Mouse (Mus musculus) myocyte (in vitro differentiated cells): ENCODE data around the gene Sulf2. TPM values are rescaled to one million over a fixed set of nuclear protein-coding genes. Genes with fewer than 3 reads are reported as not detected.
"Not testable (repeated sequence)": the region's sequence is repeated elsewhere in the genome, so short reads cannot be mapped to it uniquely, and the experiment has no call there.

ENCODE experiments used
- H3K27me3 ChIP-seq: one replicate; pipeline ENCODE4 v1.6.1; 2011; ENCODE audit not compliant: control insufficient read depth, insufficient read depth, insufficient read length
- H3K36me3 ChIP-seq: one replicate; pipeline ENCODE4 v1.6.1; 2011; ENCODE audit not compliant: control insufficient read depth, insufficient read depth
- H3K4me2 ChIP-seq: one replicate; pipeline ENCODE4 v1.6.1; 2011; ENCODE audit warnings: low read depth, control low read depth
- H3K4me3 ChIP-seq: one replicate; pipeline ENCODE4 v1.5.1; 2011; ENCODE audit warnings: mild to moderate bottlenecking, control low read depth, moderate library complexity
- H3K79me2 ChIP-seq: one replicate; pipeline ENCODE4 v1.6.1; 2011; ENCODE audit not compliant: control insufficient read depth, insufficient read depth
- H3ac ChIP-seq: one replicate; pipeline ENCODE4 v1.6.1; 2011; ENCODE audit not compliant: control insufficient read depth, insufficient read length
- CEBPB ChIP-seq: IDR thresholded peaks from 2 replicates; pipeline ENCODE4 v1.6.1; 2011; ENCODE audit warnings: mild to moderate bottlenecking, moderate library complexity; ENCODE audit not compliant: poor library complexity, insufficient read depth, severe bottlenecking
- E2F4 ChIP-seq: IDR thresholded peaks from one replicate; pipeline ENCODE4 v1.6.1; 2011; ENCODE audit warnings: mild to moderate bottlenecking, control low read depth, moderate library complexity; ENCODE audit not compliant: insufficient read depth
- MAX ChIP-seq: IDR thresholded peaks from one replicate; pipeline ENCODE4 v1.6.1; 2011; ENCODE audit warnings: low read depth, mild to moderate bottlenecking, control low read depth
- MYOD1 ChIP-seq, 3 experiments: IDR thresholded peaks; one replicate each; pipeline ENCODE4 v1.6.1; 2011; ENCODE audit warnings: control low read depth in 2 of 3, low read depth in 2 of 3, mild to moderate bottlenecking in 2 of 3, moderate library complexity in 1 of 3; ENCODE audit not compliant: insufficient read length in 2 of 3, control insufficient read depth in 1 of 3
- MYOG ChIP-seq, 3 experiments: IDR thresholded peaks; one replicate each; pipeline ENCODE4 v1.6.1; 2011; ENCODE audit warnings: control low read depth in 2 of 3, low read depth in 2 of 3, mild to moderate bottlenecking in 2 of 3; ENCODE audit not compliant: insufficient read length in 2 of 3, control insufficient read depth in 1 of 3, insufficient read depth in 1 of 3
- POLR2A ChIP-seq: IDR thresholded peaks from one replicate; pipeline ENCODE4 v1.6.1; 2011; ENCODE audit warnings: low read depth, mild to moderate bottlenecking, control low read depth, moderate library complexity; ENCODE audit not compliant: insufficient read length
- POLR2AphosphoS2 ChIP-seq: IDR thresholded peaks from one replicate; pipeline ENCODE4 v1.6.1; 2011; ENCODE audit warnings: low read depth, control low read depth; ENCODE audit not compliant: insufficient read length
- REST ChIP-seq: IDR thresholded peaks from one replicate; pipeline ENCODE4 v1.6.1; 2011; ENCODE audit warnings: mild to moderate bottlenecking, control low read depth, moderate library complexity; ENCODE audit not compliant: insufficient read depth, insufficient read length
- SRF ChIP-seq: IDR thresholded peaks from one replicate; pipeline ENCODE4 v1.6.1; 2011; ENCODE audit warnings: low read depth; ENCODE audit not compliant: control insufficient read depth, insufficient read length
- TCF12 ChIP-seq: IDR thresholded peaks from one replicate; pipeline ENCODE4 v1.6.1; 2011; ENCODE audit warnings: mild to moderate bottlenecking, control low read depth; ENCODE audit not compliant: poor library complexity, insufficient read depth, severe bottlenecking
- TCF3 ChIP-seq: IDR thresholded peaks from one replicate; pipeline ENCODE4 v1.6.1; 2011; ENCODE audit warnings: low read depth, control low read depth; ENCODE audit not compliant: insufficient read length
- USF1 ChIP-seq: IDR thresholded peaks from one replicate; pipeline ENCODE4 v1.6.1; 2011; ENCODE audit warnings: low read depth, mild to moderate bottlenecking, control low read depth, moderate library complexity
- polyA plus RNA-seq: library from polyadenylated mRNA; unstranded; fragments of >200 nt; fragmentation: generic; extraction: Trizol; gene quantifications from one replicate; pipeline ENCODE4 v1.2.1, GENCODE M21; 2012; ENCODE audit warnings: missing spikeins

Sulf2 gene
- polyA plus RNA-seq, 1 experiment, result 36.7 TPM

- no peak overlapping the region for H3ac ChIP-seq
- TF ChIP-seq POLR2AphosphoS2, result no peak
- no peaks in the 10 kb centered on the region for H3K79me2 ChIP-seq
- H3K4me2 ChIP-seq, result no peak overlapping the region
- H3K4me3 ChIP-seq, result no peak overlapping the region
- H3K36me3 ChIP-seq, result no peaks in the 10 kb centered on the region
- H3K27me3 ChIP-seq, result no peaks in the 10 kb centered on the region
Measured at GRCm38 (mm10) chr2:166091599-166091998, 63.9 kb downstream of the Sulf2 start.

DNA sequence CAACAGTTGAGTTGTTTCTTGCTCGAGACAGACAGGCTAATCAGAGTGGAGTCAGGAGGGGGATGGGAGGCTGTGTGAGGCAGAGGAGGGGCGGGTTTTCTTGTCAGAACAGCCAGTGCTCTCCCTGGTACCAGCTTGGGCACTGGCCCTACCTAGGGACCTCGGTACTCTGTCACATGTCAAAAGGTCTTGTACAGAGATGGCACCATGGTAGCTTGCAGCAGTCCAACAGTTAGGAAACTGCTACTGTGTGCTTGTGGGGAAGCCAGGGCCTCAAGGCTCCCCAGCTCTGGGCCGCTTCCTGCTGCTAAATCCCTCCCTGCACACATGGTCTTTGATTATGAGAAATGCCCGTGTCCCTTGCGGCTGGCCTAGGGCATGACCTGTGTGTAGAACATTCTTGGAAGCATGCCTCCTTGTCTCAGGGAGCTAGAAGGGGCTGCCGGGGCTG lies 65.3 kb downstream of the Sulf2 start:
- Histone ChIP-seq H3ac (no peak overlapping the region), H3K4me3 (no peak overlapping the region), H3K36me3 (no peaks in the 10 kb centered on the region), H3K27me3 (no peaks in the 10 kb centered on the region), H3K4me2 (no peak overlapping the region), H3K79me2 (no peaks in the 10 kb centered on the region)
- TF ChIP-seq E2F4 (no peak), USF1 (no peak), MYOD1 (IDR thresholded peaks at IDR 0.05; ENCODE audit: control insufficient read depth in 1 of 3, insufficient read length in 2 of 3, low read depth in 2 of 3) (no peak), TCF12 (no peak), REST (no peak), SRF (no peak), TCF3 (no peak), CEBPB (no peak), MYOG (IDR thresholded peaks at IDR 0.05; ENCODE audit: control insufficient read depth in 1 of 3, insufficient read depth in 1 of 3, insufficient read length in 2 of 3, low read depth in 2 of 3) (no peak), MAX (no peak), POLR2AphosphoS2 (no peak), POLR2A (no peak)

- Histone ChIP-seq H3K36me3 (no peaks in the 10 kb centered on the region), H3K27me3 (no peaks in the 10 kb centered on the region), H3K79me2 (no peaks in the 10 kb centered on the region), H3K4me2 (no peak overlapping the region), H3K4me3 (no peak overlapping the region), H3ac (no peak overlapping the region)
- no peak for TF ChIP-seq MYOG (IDR thresholded peaks at IDR 0.05; ENCODE audit: control insufficient read depth in 1 of 3, insufficient read depth in 1 of 3, insufficient read length in 2 of 3, low read depth in 2 of 3)
- TF ChIP-seq CEBPB, result no peak
- TF ChIP-seq POLR2AphosphoS2, result no peak
- TF ChIP-seq TCF12, result no peak
Measured at GRCm38 (mm10) chr2:166088991-166089390, 66.5 kb downstream of the Sulf2 start.

- Histone ChIP-seq H3K36me3 (no peaks in the 10 kb centered on the region), H3K27me3 (no peaks in the 10 kb centered on the region), H3ac (no peak overlapping the region), H3K79me2 (no peaks in the 10 kb centered on the region), H3K4me3 (no peak overlapping the region), H3K4me2 (no peak overlapping the region)
- TF ChIP-seq POLR2AphosphoS2 (no peak), SRF (no peak), TCF12 (no peak), CEBPB (no peak), POLR2A (no peak), REST (no peak), MYOD1 (IDR thresholded peaks at IDR 0.05; ENCODE audit: control insufficient read depth in 1 of 3, insufficient read length in 2 of 3, low read depth in 2 of 3) (no peak), MAX (no peak), MYOG (IDR thresholded peaks at IDR 0.05; ENCODE audit: control insufficient read depth in 1 of 3, insufficient read depth in 1 of 3, insufficient read length in 2 of 3, low read depth in 2 of 3) (no peak), E2F4 (no peak), TCF3 (no peak), USF1 (no peak)
Measured at GRCm38 (mm10) chr2:166086457-166087233, 68.8 kb downstream of the Sulf2 start.

DNA sequence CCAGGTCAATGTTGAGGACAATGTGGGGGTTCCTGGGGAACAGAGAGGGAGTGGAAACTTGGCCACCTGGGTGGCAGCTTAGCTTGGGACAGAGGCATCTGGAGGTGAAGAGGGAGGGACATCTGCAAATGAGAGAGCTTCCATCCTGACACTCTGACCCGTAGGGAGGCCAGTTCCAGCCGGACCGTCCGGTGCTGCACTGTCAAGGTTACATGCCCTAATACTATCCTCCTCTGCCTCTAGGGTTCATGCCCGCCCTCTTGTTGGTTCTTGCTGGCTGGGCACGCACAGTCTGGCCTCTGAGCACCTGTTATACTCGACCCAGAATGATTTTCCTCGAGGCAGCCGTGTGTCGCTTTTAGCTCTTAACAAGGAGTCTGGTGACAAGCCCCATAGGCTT lies 69.7 kb downstream of the Sulf2 start:
- Histone ChIP-seq H3K36me3 (no peaks in the 10 kb centered on the region), H3ac (no peak overlapping the region)
- TF ChIP-seq E2F4 (no peak), CEBPB (no peak), MYOG (IDR thresholded peaks at IDR 0.05; ENCODE audit: control insufficient read depth in 1 of 3, insufficient read depth in 1 of 3, insufficient read length in 2 of 3, low read depth in 2 of 3) (no peak), TCF12 (no peak), REST (no peak), SRF (no peak), TCF3 (no peak), MAX (no peak), POLR2A (no peak), POLR2AphosphoS2 (no peak)

DNA sequence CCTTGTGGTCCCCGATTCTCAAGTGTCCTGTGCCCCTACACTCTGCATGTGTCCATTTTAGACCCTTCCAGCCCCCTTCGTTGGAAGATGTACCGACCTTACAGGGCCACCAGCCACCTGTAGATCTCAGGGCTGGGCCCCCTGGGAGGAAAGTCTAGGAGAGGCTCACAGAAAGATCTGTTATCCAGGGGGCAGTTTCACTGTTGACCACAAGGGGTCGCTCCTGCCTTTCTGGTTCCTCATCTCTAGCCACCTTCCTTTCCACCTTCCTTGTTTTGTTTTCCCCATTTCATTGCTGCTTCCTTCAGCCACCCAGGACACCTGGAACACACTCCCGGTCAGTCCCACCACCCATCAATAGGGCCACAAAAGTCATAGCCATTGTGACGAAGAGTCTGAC lies 70.5 kb downstream of the Sulf2 start:
- not testable (repeated sequence) for H3K27me3 ChIP-seq, H3K79me2 ChIP-seq, H3K4me2 ChIP-seq, H3K36me3 ChIP-seq, H3ac ChIP-seq, H3K4me3 ChIP-seq

More for the DNA sequence above, 69.7 kb downstream of the Sulf2 start:
- H3K4me2 ChIP-seq, result no peak overlapping the region
- no peaks in the 10 kb centered on the region for H3K27me3 ChIP-seq
- H3K4me3 ChIP-seq, result no peak overlapping the region
- H3K79me2 ChIP-seq, result no peaks in the 10 kb centered on the region
